Mouse (Mus musculus): ENCODE data around the gene Rexo5.

GRCm38 (mm10) chr7:119887887-119888286, 94.1 kb downstream of the Rexo5 start:
- TF ChIP-seq CTCF (conservative IDR thresholded peaks at IDR 0.05; ENCODE audit: insufficient read depth, insufficient read length, low read depth, low read length) (no peak), POLR2A (IDR thresholded peaks at IDR 0.05; ENCODE audit: low read depth, low read length) (no peak)

Data from kidney, adult 2 months (tissue).